Mouse (Mus musculus): ENCODE measurements around the gene Ifitm2. TPM values are rescaled to one million over a fixed set of nuclear protein-coding genes. Genes with fewer than 3 reads are reported as not detected.
"Not testable (repeated sequence)": the region's sequence is repeated elsewhere in the genome, so short reads cannot be mapped to it uniquely, and the experiment has no call there.

Gene Ifitm2
- polyA plus RNA-seq, 1 experiment from 2014 or later: 207 TPM

- no peak for ATAC-seq (ENCODE audit: low FRiP score)
- H3K9ac ChIP-seq (ENCODE audit: low read length): no peak overlapping the region
- no peak overlapping the region for H3K4me3 ChIP-seq (ENCODE audit: low read depth, low read length)
- 85% methylated on average over 8 of the region's 8 CpGs for WGBS
- no peak overlapping the region for H3K27ac ChIP-seq (ENCODE audit: low read depth, low read length)
- H3K4me2 ChIP-seq: no peak overlapping the region
- H3K9me3 ChIP-seq (ENCODE audit: control insufficient read depth, low read length): no peaks in the 10 kb centered on the region
- peak; percentile 67 for DNase-seq (ENCODE audit: low spot score, missing footprints)
- H3K4me1 ChIP-seq (ENCODE audit: control insufficient read depth, insufficient read depth, low read length): peaks cover 12% of the 10 kb centered on the region; the same call in 1 of the 2 replicates
- H3K27me3 ChIP-seq (ENCODE audit: control insufficient read depth, insufficient read depth, low read length): no peaks in the 10 kb centered on the region; the same call in 1 of the 2 replicates
- H3K36me3 ChIP-seq (ENCODE audit: control insufficient read depth, insufficient read depth, low read length): no peaks in the 10 kb centered on the region
These were observed 15.8 kb upstream of the Ifitm2 start for GRCm38 (mm10) chr7:140971479-140972171.

- Histone ChIP-seq H3K4me2 (no peak overlapping the region), H3K27me3 (ENCODE audit: control insufficient read depth, insufficient read depth, low read length) (no peaks in the 10 kb centered on the region; the same call in 1 of the 2 replicates), H3K9me3 (ENCODE audit: control insufficient read depth, low read length) (no peaks in the 10 kb centered on the region), H3K36me3 (ENCODE audit: control insufficient read depth, insufficient read depth, low read length) (no peaks in the 10 kb centered on the region), H3K9ac (ENCODE audit: low read length) (no peak overlapping the region), H3K4me3 (ENCODE audit: low read depth, low read length) (no peak overlapping the region), H3K27ac (ENCODE audit: low read depth, low read length) (no peak overlapping the region), H3K4me1 (ENCODE audit: control insufficient read depth, insufficient read depth, low read length) (peaks cover 12% of the 10 kb centered on the region; the same call in 1 of the 2 replicates)
- WGBS: 50% methylated on average over 7 of the region's 7 CpGs
- DNase-seq (ENCODE audit: low spot score, missing footprints) (peak; percentile 69), ATAC-seq (ENCODE audit: low FRiP score) (no peak)
These were observed 15.1 kb upstream of the Ifitm2 start for GRCm38 (mm10) chr7:140970931-140971330.

GRCm38 (mm10) chr7:140968710-140969109 lies 12.9 kb upstream of the Ifitm2 start:
- 12% methylated on average over 3 of the region's 3 CpGs for WGBS
- H3K36me3 ChIP-seq (ENCODE audit: control insufficient read depth, insufficient read depth, low read length); H3K9ac ChIP-seq (ENCODE audit: low read length); ATAC-seq (ENCODE audit: low FRiP score); H3K4me3 ChIP-seq (ENCODE audit: low read depth, low read length); H3K4me2 ChIP-seq; H3K9me3 ChIP-seq (ENCODE audit: control insufficient read depth, low read length); H3K4me1 ChIP-seq (ENCODE audit: control insufficient read depth, insufficient read depth, low read length); H3K27me3 ChIP-seq (ENCODE audit: control insufficient read depth, insufficient read depth, low read length); H3K27ac ChIP-seq (ENCODE audit: low read depth, low read length): not testable (repeated sequence)
- DNase-seq (ENCODE audit: low spot score, missing footprints): peak; percentile 28

- ATAC-seq (ENCODE audit: low FRiP score): no peak
- no peak overlapping the region; the same call in 1 of the 2 replicates for H3K4me2 ChIP-seq
- peak; percentile 89 for DNase-seq (ENCODE audit: low spot score, missing footprints)
- WGBS: 5% methylated on average over 14 of the region's 14 CpGs
- no peaks in the 10 kb centered on the region for H3K27me3 ChIP-seq (ENCODE audit: control insufficient read depth, insufficient read depth, low read length)
- H3K4me1 ChIP-seq (ENCODE audit: control insufficient read depth, insufficient read depth, low read length): peaks cover 3% of the 10 kb centered on the region; the same call in 1 of the 2 replicates
- H3K9me3 ChIP-seq (ENCODE audit: control insufficient read depth, low read length): no peaks in the 10 kb centered on the region
- H3K36me3 ChIP-seq (ENCODE audit: control insufficient read depth, insufficient read depth, low read length): no peaks in the 10 kb centered on the region
- H3K4me3 ChIP-seq (ENCODE audit: low read depth, low read length): no peak overlapping the region
- H3K9ac ChIP-seq (ENCODE audit: low read length): no peak overlapping the region
- no peak overlapping the region for H3K27ac ChIP-seq (ENCODE audit: low read depth, low read length)
These were observed 12.2 kb upstream of the Ifitm2 start for GRCm38 (mm10) chr7:140967862-140968591.

- ATAC-seq (ENCODE audit: low FRiP score) (no peak), DNase-seq (ENCODE audit: low spot score, missing footprints) (peak; percentile 80)
- peaks cover 3% of the 10 kb centered on the region; the same call in 1 of the 2 replicates for H3K4me1 ChIP-seq (ENCODE audit: control insufficient read depth, insufficient read depth, low read length)
- H3K36me3 ChIP-seq (ENCODE audit: control insufficient read depth, insufficient read depth, low read length): no peaks in the 10 kb centered on the region
- no peaks in the 10 kb centered on the region for H3K9me3 ChIP-seq (ENCODE audit: control insufficient read depth, low read length)
- no peak within 1 kb of the TSS; the same call in 1 of the 2 replicates for H3K4me2 ChIP-seq
- no peak within 1 kb of the TSS for H3K4me3 ChIP-seq (ENCODE audit: low read depth, low read length)
- no peak within 1 kb of the TSS for H3K9ac ChIP-seq (ENCODE audit: low read length)
- no peaks in the 10 kb centered on the region for H3K27me3 ChIP-seq (ENCODE audit: control insufficient read depth, insufficient read depth, low read length)
- WGBS: 87% methylated on average over 4 of the region's 4 CpGs
- H3K27ac ChIP-seq (ENCODE audit: low read depth, low read length): no peak within 1 kb of the TSS
These were observed 11.1 kb upstream of the Ifitm2 start, which contains the start of gene Ifitm1 for GRCm38 (mm10) chr7:140966921-140967320. Gene Ifitm1 (plus strand): TSS chr7:140967221.

GRCm38 (mm10) chr7:140962733-140963132 lies 6.9 kb upstream of the Ifitm2 start:
- Histone ChIP-seq H3K9me3 (ENCODE audit: control insufficient read depth, low read length) (no peaks in the 10 kb centered on the region), H3K4me1 (ENCODE audit: control insufficient read depth, insufficient read depth, low read length) (peaks cover 4% of the 10 kb centered on the region; the same call in 1 of the 2 replicates), H3K27me3 (ENCODE audit: control insufficient read depth, insufficient read depth, low read length) (no peaks in the 10 kb centered on the region), H3K36me3 (ENCODE audit: control insufficient read depth, insufficient read depth, low read length) (no peaks in the 10 kb centered on the region), H3K9ac (ENCODE audit: low read length) (no peak overlapping the region), H3K4me3 (ENCODE audit: low read depth, low read length) (no peak overlapping the region), H3K4me2 (no peak overlapping the region), H3K27ac (ENCODE audit: low read depth, low read length) (no peak overlapping the region)
- DNase-seq (ENCODE audit: low spot score, missing footprints) (no peak), ATAC-seq (ENCODE audit: low FRiP score) (no peak)
- 68% methylated on average over 2 of the region's 2 CpGs for WGBS

- Histone ChIP-seq H3K9ac (ENCODE audit: low read length) (no peak overlapping the region), H3K27ac (ENCODE audit: low read depth, low read length) (no peak overlapping the region), H3K4me1 (ENCODE audit: control insufficient read depth, insufficient read depth, low read length) (peaks cover 3% of the 10 kb centered on the region; the same call in 1 of the 2 replicates), H3K36me3 (ENCODE audit: control insufficient read depth, insufficient read depth, low read length) (no peaks in the 10 kb centered on the region), H3K4me3 (ENCODE audit: low read depth, low read length) (no peak overlapping the region), H3K9me3 (ENCODE audit: control insufficient read depth, low read length) (no peaks in the 10 kb centered on the region), H3K4me2 (no peak overlapping the region), H3K27me3 (ENCODE audit: control insufficient read depth, insufficient read depth, low read length) (no peaks in the 10 kb centered on the region)
- 46% methylated on average over 2 of the region's 2 CpGs for WGBS
- DNase-seq (ENCODE audit: low spot score, missing footprints) (peak; percentile 62), ATAC-seq (ENCODE audit: low FRiP score) (no peak)
These were observed 5.6 kb upstream of the Ifitm2 start for GRCm38 (mm10) chr7:140961416-140961815.

GRCm38 (mm10) chr7:140960026-140960425 lies 4.2 kb upstream of the Ifitm2 start:
- H3K4me3 ChIP-seq (ENCODE audit: low read depth, low read length): no peak overlapping the region
- H3K4me1 ChIP-seq (ENCODE audit: control insufficient read depth, insufficient read depth, low read length): peaks cover 9% of the 10 kb centered on the region
- H3K9ac ChIP-seq (ENCODE audit: low read length): no peak overlapping the region
- H3K36me3 ChIP-seq (ENCODE audit: control insufficient read depth, insufficient read depth, low read length): no peaks in the 10 kb centered on the region
- no peaks in the 10 kb centered on the region; the same call in 1 of the 2 replicates for H3K27me3 ChIP-seq (ENCODE audit: control insufficient read depth, insufficient read depth, low read length)
- ATAC-seq (ENCODE audit: low FRiP score) (no peak), DNase-seq (ENCODE audit: low spot score, missing footprints) (peak; percentile 66)
- WGBS: 58% methylated on average over 5 of the region's 5 CpGs
- no peak overlapping the region for H3K27ac ChIP-seq (ENCODE audit: low read depth, low read length)
- no peaks in the 10 kb centered on the region for H3K9me3 ChIP-seq (ENCODE audit: control insufficient read depth, low read length)
- no peak overlapping the region for H3K4me2 ChIP-seq
